Mouse (Mus musculus): ENCODE measurements at regions not wholly inside any gene's neighbourhood (a gene's known extent, or its start where the extent isn't known, plus 50 kb on each side); places are given as distances from the start of the nearest gene placed in this dataset.

DNA sequence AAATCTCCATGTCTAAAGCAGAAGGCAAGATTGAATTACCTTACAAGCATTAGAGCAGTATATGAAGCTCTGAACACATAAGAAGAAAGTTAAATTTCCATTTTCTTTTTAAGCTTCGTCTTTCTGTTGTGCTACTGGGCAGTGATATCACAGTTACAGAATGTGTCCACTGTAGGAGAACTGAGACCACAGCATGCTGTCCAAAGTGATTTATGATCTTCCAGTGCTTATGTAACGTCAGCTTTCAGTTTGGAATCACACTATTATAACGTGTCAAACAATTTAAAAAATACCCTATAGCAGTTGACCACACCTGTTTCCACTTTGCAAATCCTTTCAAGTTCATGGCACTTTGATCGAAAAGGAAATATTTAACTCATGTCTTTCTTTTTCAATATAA is 221.7 kb downstream of the Pros1 start:
- Histone ChIP-seq H3K4me3 (no peak overlapping the region), H3K27ac (no peak overlapping the region)
- no peak for TF ChIP-seq CTCF (IDR thresholded peaks at IDR 0.05)
- intact Hi-C loops (cut with DNase I) = no loop called here
- no peak for DNase-seq (ENCODE audit: extremely low spot score in 1 of 2, low spot score in 2 of 2)

DNA sequence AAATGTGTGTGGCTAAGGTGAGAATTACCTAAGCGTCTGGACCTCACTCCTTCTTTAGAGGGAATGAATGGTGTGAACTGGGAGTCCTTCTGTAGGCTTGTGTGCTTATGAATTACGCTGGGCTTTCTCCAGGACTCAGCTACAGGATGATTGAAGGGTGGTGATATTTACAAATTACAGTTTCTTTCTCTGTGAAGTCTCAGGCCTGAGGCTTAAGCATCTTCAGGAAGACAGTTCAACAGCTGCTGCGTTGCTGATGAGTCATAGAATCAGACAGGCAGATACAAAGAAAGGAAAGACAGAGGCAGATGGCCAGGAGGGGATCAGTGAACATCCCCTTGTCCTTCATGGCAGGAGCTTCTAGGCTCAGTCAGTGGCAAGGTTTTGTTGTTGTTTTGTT is 227.3 kb downstream of the Pros1 start:
- intact Hi-C loops (cut with DNase I) = no loop called here
- DNase-seq (ENCODE audit: extremely low spot score in 1 of 2, low spot score in 2 of 2) = no peak
- TF ChIP-seq CTCF (IDR thresholded peaks at IDR 0.05) = no peak
- Histone ChIP-seq H3K27ac (no peak overlapping the region), H3K4me3 (no peak overlapping the region)

GRCm38 (mm10) chr16:63083256-63083655 is 229.1 kb downstream of the Pros1 start:
- no peak for TF ChIP-seq CTCF (IDR thresholded peaks at IDR 0.05)
- intact Hi-C loops (cut with DNase I) = no loop called here
- no peak for DNase-seq (ENCODE audit: extremely low spot score in 1 of 2, low spot score in 2 of 2)
- no peak overlapping the region for H3K27ac ChIP-seq
- H3K4me3 ChIP-seq = no peak overlapping the region

DNA sequence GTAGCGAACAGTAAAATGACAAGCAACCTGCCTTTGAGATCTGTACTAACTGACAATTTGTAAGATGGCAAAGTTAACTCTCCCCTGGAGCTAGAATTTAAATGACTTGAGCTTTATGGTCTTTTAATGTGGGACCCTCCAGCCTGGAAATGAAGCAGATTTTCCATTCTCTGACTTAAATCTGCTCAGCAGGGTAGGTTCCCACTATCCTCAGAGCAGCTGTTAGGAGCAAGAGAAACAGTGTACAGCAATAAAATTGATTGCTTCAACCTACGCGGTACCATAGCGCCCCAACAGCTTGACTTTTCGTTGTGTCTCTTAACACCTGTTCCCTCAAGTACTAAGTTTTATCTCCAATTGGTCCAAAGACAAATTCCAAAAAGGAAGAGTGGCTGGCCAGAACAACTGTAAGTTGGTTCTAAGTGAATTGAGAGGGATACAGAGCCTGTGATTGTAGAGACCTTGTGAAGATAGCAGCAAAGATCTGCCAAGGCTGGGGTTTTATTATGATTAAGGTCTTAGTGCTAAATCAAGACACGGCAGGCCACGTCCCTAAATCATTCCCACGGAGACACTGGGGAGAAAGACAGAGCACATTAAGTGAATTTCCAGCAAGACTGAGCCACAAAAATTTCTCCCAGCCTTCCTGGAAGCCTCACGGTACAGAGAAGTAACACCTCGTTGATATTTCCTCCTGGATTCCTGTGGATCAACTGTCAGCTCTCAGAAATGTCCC is 230.1 kb downstream of the Pros1 start:
- TF ChIP-seq CTCF (IDR thresholded peaks at IDR 0.05) = no peak
- intact Hi-C loops (cut with DNase I) = no loop called here
- no peak for DNase-seq (ENCODE audit: extremely low spot score in 1 of 2, low spot score in 2 of 2)
- Histone ChIP-seq H3K4me3 (no peak overlapping the region), H3K27ac (no peak overlapping the region)

DNA sequence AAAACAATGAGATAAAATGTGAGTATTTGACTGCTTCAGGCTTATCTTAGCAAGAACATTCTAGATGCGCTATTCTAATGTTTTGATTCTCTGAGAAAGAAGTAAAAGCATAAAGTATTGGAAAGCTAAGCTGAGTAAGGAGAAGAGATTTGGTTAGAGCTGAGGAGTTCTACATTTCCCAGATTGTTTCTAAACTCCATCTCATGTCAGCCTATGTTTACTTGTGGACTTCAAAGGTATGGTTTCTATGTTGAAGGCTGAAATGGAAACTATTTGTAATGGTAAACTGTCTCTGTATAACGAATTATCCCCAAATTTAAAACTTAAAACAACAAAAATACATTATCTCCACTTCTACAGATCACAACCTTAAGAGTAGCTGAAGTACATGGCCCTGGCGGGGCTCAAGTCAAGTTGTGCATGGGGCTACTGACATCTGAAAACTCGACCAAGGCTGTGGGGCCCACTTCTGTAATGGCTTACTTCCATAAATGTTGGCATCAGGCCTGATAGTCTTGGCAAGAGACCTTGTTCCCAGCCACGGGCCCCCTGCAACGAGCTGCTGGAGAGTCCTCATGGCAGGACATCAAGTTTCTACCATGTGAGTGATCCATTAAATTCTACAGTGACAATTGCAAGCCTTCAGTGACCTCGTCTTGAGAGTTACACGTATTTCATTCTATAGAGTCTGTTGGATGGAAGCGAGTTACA is 232.1 kb downstream of the Pros1 start:
- no peak for TF ChIP-seq CTCF (IDR thresholded peaks at IDR 0.05)
- Histone ChIP-seq H3K4me3 (no peak overlapping the region), H3K27ac (no peak overlapping the region)
- DNase-seq (ENCODE audit: extremely low spot score in 1 of 2, low spot score in 2 of 2) = no peak
- intact Hi-C loops (cut with DNase I) = no loop called here

DNA sequence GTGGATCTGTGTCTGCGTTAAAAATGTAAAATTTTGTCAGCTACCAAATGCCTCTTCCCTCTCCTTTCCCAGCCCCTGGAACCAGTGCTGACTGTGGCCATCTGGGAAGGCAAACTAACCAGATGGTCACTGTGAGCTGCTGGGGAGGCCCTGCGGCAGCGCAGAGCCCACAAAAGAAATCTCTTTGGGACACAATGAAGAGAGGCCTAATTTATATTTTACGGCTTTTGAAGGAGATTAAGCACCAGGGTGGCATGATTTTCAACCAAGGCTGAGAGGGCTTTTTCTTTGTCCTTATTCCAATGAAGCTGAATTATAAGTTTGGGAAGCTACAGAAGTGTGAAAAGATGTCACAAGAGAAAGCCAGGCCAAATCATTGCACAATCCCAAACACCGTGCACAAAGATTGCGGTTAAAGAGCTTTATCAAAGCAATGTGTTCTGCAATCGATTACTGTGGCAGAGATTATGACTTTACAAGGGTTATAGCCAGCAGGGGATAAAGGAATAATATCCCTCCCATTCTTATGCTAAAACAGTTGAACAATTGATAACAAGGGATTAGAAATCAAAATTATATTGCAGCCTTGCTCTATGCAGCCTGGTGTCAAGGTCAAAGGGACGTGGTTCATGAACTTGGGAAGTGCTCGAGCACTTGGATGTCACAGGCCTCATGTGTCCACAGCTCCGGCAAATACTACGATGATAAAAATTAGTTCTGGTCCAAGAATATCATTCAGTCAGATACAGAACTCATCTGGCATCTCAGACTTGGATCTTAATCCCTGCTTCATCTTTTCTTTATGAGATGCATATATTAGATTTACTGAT is 237.6 kb downstream of the Pros1 start:
- Histone ChIP-seq H3K4me3 (no peak overlapping the region), H3K27ac (peak overlapping the region; percentile 44; the same call in 1 of the 2 replicates)
- no peak for TF ChIP-seq CTCF (IDR thresholded peaks at IDR 0.05)
- peak in 1 of 2 experiments; percentile 49 for DNase-seq (ENCODE audit: extremely low spot score in 1 of 2, low spot score in 2 of 2)
- intact Hi-C loops (cut with DNase I) = no loop called here

DNA sequence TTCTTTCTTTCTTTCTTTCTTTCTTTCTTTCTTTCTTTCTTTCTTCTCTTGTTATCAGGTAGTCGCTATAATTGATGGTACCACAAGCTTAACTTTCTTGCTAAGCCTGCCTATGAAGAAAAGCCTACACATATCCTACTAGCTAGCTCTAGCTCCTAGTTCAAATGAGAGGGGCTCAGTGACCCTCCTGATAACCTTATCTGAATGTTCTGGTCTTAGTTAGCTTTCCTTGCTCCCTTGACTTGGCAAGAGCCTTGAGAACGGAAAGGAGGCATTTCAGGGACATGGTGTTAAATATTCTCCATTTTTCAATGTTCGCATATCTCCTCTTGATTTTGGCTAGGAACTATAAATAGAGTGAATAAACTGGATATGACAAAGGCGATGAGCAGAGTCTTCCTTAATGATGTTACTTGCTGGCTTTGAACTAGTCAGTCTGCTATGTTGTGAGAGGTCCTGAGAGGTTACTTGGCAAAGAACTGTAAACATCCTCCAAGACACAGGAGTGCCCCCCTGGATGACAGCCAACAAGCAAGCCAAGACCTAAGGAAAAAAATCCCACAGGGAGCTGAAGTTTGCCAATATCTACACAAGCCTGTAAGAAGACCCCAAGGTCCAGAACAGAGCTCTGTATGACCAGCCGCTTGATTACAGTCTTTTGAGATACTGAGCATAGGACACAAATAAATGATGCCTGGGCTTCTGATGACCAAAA is 240.2 kb downstream of the Pros1 start:
- Histone ChIP-seq H3K4me3 (no peak overlapping the region), H3K27ac (no peak overlapping the region)
- intact Hi-C loops (cut with DNase I) = no loop called here
- no peak for TF ChIP-seq CTCF (IDR thresholded peaks at IDR 0.05)
- no peak for DNase-seq (ENCODE audit: extremely low spot score in 1 of 2, low spot score in 2 of 2)

DNA sequence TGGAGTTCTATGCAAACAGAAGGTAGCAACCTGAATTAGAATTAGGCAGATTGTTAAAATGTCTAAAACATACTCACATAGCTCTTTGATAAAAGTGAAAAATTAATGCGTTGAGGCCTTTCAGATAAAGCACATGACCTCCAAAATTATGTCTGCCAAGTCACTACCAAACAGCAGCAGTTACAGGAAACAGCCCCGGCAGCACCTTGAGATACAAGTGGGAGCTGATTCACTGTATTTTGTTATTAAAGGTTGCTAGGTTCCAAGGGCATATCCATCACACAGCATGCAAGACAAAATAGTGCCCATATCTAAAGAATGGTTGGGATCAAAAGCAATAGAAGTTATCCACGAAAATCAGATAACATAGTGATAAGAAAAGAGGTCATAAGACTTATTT is 248.3 kb downstream of the Pros1 start:
- intact Hi-C loops (cut with DNase I) = no loop called here
- H3K27ac ChIP-seq = no peak overlapping the region
- no peak for DNase-seq (ENCODE audit: extremely low spot score in 1 of 2, low spot score in 2 of 2)
- no peak for TF ChIP-seq CTCF (IDR thresholded peaks at IDR 0.05)
- H3K4me3 ChIP-seq = no peak overlapping the region

DNA sequence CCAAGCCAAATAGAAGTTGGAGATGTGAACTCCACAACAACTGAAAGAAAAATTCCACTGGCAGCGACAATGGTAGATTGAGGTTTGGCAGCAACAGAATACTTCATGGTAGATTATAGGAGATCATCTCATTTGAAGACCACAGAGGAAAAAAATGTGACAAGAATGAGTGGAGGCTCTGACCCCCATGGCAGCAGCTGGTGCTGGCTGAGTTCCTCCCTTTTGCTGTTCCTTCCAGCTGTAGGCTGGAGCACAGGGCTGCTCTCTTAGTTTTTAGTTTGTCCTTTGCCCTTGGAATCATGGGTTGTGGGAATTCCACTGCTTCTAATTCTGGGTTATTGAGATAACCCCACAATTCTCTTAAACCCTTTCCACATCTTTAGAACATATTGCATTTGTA is 248.8 kb downstream of the Pros1 start:
- Histone ChIP-seq H3K4me3 (no peak overlapping the region), H3K27ac (no peak overlapping the region)
- no peak for TF ChIP-seq CTCF (IDR thresholded peaks at IDR 0.05)
- no peak for DNase-seq (ENCODE audit: extremely low spot score in 1 of 2, low spot score in 2 of 2)
- intact Hi-C loops (cut with DNase I) = no loop called here

GRCm38 (mm10) chr16:63104383-63104782 is 250.3 kb downstream of the Pros1 start:
- DNase-seq (ENCODE audit: extremely low spot score in 1 of 2, low spot score in 2 of 2) = no peak
- Histone ChIP-seq H3K4me3 (no peak overlapping the region), H3K27ac (no peak overlapping the region)
- intact Hi-C loops (cut with DNase I) = no loop called here
- TF ChIP-seq CTCF (IDR thresholded peaks at IDR 0.05) = no peak

DNA sequence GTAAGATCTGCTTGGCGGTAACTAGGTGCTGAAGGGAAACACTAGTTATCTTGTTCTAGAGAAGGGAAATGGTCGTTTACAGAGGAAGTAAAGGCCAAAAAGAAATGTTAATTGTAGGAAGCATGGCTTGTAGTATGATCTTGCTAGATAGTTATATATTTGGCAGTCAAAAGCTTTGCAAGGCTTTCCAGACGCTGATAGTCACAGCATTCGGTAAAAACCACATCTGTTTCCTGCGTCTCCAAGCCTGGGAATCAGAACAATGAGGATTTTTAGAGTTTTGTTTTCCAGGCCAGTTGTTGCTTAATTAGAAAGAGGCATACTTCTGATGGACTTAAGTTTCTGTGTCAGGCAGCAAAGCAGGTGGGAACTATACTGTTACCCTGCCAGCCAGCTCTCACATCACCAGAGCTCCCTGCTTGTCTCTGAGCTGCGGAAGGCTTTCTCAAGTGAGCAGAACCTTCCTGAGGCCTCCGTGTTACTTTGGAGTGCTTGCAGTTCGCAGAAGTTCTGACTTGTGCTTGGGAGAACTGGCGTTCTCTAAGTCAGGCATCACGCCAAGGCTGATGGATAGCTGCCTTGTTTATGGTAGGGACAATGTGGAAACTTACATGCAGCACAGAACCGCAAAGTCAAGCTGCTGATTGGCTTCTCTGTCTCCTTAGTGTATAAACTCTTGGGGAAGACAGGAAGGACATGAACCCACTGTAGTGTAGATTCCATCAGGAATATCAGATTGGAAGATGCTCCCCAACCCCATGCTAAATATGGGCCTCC is 251.0 kb downstream of the Pros1 start:
- intact Hi-C loops (cut with DNase I) = no loop called here
- DNase-seq (ENCODE audit: extremely low spot score in 1 of 2, low spot score in 2 of 2) = no peak
- TF ChIP-seq CTCF (IDR thresholded peaks at IDR 0.05) = no peak
- Histone ChIP-seq H3K4me3 (no peak overlapping the region), H3K27ac (0 out of 2 replicates have a peak overlapping the region, but pooled peaks have one; percentile 28)

All from left cerebral cortex, adult 2 months (tissue).